9 mouse cellular contexts compared by ENCODE assay signal in the genomic region with DNA sequence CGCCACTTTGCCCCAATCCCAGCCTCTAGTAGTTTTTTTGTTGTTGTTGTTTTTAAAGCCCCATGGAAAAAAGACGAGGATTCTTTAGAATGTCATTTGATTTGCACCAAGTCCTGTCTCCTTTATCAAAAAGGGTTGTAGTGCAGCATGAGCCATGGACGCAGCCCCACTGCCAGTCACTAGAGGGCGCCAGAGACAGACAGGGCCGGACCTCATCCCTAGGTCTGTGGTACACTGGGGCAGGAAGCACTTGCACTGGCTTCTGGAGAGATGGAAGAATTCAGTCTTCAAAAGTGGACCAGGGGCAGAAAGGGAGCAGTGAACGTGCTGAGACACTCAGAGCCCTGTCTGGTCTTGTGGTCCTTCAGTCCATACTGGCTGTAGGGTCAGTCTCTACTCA. TPM values are rescaled to one million over a fixed set of nuclear protein-coding genes. Genes with fewer than 3 reads are reported as not detected.
A peak's percentile ranks its signal among the peaks of the same experiment; 100 is the strongest.
DNase-seq lines count a peak whose midpoint lies in the region; ATAC-seq and TF ChIP-seq lines count a peak whose summit lies in the region.
"Had no signal": no experiment of that assay in that cellular context is flagged by ENCODE, and none has a peak within 500 bp of the region (broad histone marks: within the 10 kb centered on the region; RNA-seq: fewer than 3 reads in every experiment).

No protein-coding gene starts in this region.

- 0 out of 2 replicates have a peak overlapping the region, but pooled peaks have one; percentile 68 for H3K4me2 ChIP-seq in limb, embryonic 12.5 days
- H3K4me2 ChIP-seq in myocyte (ENCODE audit: low read depth) = peak overlapping the region; percentile 68

- no peak overlapping the region for H3ac ChIP-seq in myocyte (ENCODE audit: control insufficient read depth, insufficient read length)

- peaks cover 28% of the 10 kb centered on the region for H3K4me1 ChIP-seq in limb, embryonic 12.5 days (replicated peaks)

- peaks cover 61% of the 10 kb centered on the region for H3K36me3 ChIP-seq in limb, embryonic 12.5 days
- peaks cover 29% of the 10 kb centered on the region for H3K36me3 ChIP-seq in myocyte (ENCODE audit: control insufficient read depth, insufficient read depth)
- peaks cover 14% of the 10 kb centered on the region for H3K36me3 ChIP-seq in splenic B cell, adult 2 months (ENCODE audit: control insufficient read depth, insufficient read depth, low read length, poor library complexity, severe bottlenecking)

- H3K27me3 ChIP-seq in limb, embryonic 12.5 days = no peaks in the 10 kb centered on the region
- no peaks in the 10 kb centered on the region for H3K27me3 ChIP-seq in myocyte (ENCODE audit: control insufficient read depth, insufficient read depth, insufficient read length)
- no peaks in the 10 kb centered on the region for H3K27me3 ChIP-seq in splenic B cell, adult 2 months (ENCODE audit: control insufficient read depth, insufficient read depth, low read length, poor library complexity, severe bottlenecking)
- H3K27me3 ChIP-seq: Patski had no signal

- no peak for ATAC-seq in cerebellum, adult (ENCODE audit: insufficient number of reproducible peaks, low FRiP score, low TSS enrichment)
- no peak for ATAC-seq in limb, embryonic 12.5 days (ENCODE audit: insufficient number of reproducible peaks, insufficient read depth, low FRiP score, low TSS enrichment, low read depth)
- ATAC-seq: Patski had no signal

- H3K79me2 ChIP-seq in myocyte (ENCODE audit: control insufficient read depth, insufficient read depth) = peaks cover 45% of the 10 kb centered on the region

- peak overlapping the region; percentile 93; the same call in 1 of the 2 replicates for H3K4me3 ChIP-seq in limb, embryonic 12.5 days (replicated peaks)
- H3K4me3 ChIP-seq in myocyte = no peak overlapping the region

- no peaks in the 10 kb centered on the region for H3K9me3 ChIP-seq in limb, embryonic 12.5 days

- no peak overlapping the region for H3K27ac ChIP-seq in limb, embryonic 12.5 days

- peak; percentile 78 for DNase-seq in cerebellum, adult 11 months
- peak; percentile 94 to 96 for DNase-seq in cerebellum, postnatal 10 days
- DNase-seq in gastrocnemius, adult 8-10 months (ENCODE audit: low spot score in 2 of 2) = peak; percentile 81 to 82
- DNase-seq in kidney, adult 18-20 months = peak; percentile 91
- DNase-seq in splenic B cell, adult 2 months (ENCODE audit: low read depth, low spot score) = peak; percentile 87

- 46% methylated on average over 6 of the region's 6 CpGs for WGBS in limb, embryonic 12.5 days

- TF ChIP-seq POLR2A in myocyte (IDR thresholded peaks at IDR 0.05; ENCODE audit: insufficient read length, low read depth) = peak; percentile 10

- no peak overlapping the region for H3K9ac ChIP-seq in limb, embryonic 12.5 days (replicated peaks)

TF ChIP-seq in myocyte, 11 proteins besides CTCF, POLR2A, EP300 and RAD21:
- no peak for TF ChIP-seq TCF12 (IDR thresholded peaks at IDR 0.05; ENCODE audit: insufficient read depth, poor library complexity, severe bottlenecking)
- TF ChIP-seq CEBPB (IDR thresholded peaks at IDR 0.05; ENCODE audit: insufficient read depth, poor library complexity, severe bottlenecking) = no peak
- TF ChIP-seq MYOD1 (IDR thresholded peaks at IDR 0.05; ENCODE audit: control insufficient read depth in 1 of 3, insufficient read length in 2 of 3, low read depth in 2 of 3) = no peak
- no peak for TF ChIP-seq E2F4 (IDR thresholded peaks at IDR 0.05; ENCODE audit: insufficient read depth)
- no peak for TF ChIP-seq TCF3 (IDR thresholded peaks at IDR 0.05; ENCODE audit: insufficient read length, low read depth)
- no peak for TF ChIP-seq POLR2AphosphoS2 (IDR thresholded peaks at IDR 0.05; ENCODE audit: insufficient read length, low read depth)
- TF ChIP-seq MAX (IDR thresholded peaks at IDR 0.05; ENCODE audit: low read depth) = no peak
- no peak for TF ChIP-seq SRF (IDR thresholded peaks at IDR 0.05; ENCODE audit: control insufficient read depth, insufficient read length, low read depth)

RNA-seq across cellular contexts. Expression of gene Prmt1, which starts 3.3 kb away (rescaled TPM):
- total RNA-seq in gastrocnemius, adult 8-10 months (2022) = 100 to 1,000 TPM; 144 to 162 (median 152) TPM
- 704 and 706 TPM in 2 replicates for polyA plus RNA-seq in limb, embryonic 12.5 days (2016; fragmentation: Nextera tagmentation; extraction: Ambion mirVana)
- polyA plus RNA-seq in myocyte (2012; fragmentation: generic; extraction: Trizol) = 729 TPM

RNA-seq across cellular contexts. Expression of gene Cpt1c, which starts 8.4 kb away (rescaled TPM):
- total RNA-seq in gastrocnemius, adult 8-10 months (2022) = 1 to 10 TPM in 1 of 4 experiments, under 1 TPM in 3; 0.61 to 1.3 (median 0.71) TPM
- polyA plus RNA-seq in limb, embryonic 12.5 days (2016; fragmentation: Nextera tagmentation; extraction: Ambion mirVana) = 27.8 and 29.9 TPM in 2 replicates
- 2.7 TPM for polyA plus RNA-seq in myocyte (2012; fragmentation: generic; extraction: Trizol)

RNA-seq across cellular contexts. Expression of gene Irf3, which starts 14.4 kb away (rescaled TPM):
- 10 to 100 TPM; 13.5 to 22.2 (median 17.9) TPM for total RNA-seq in gastrocnemius, adult 8-10 months (2022)
- 90.9 and 97.2 TPM in 2 replicates for polyA plus RNA-seq in limb, embryonic 12.5 days (2016; fragmentation: Nextera tagmentation; extraction: Ambion mirVana)
- polyA plus RNA-seq in myocyte (2012; fragmentation: generic; extraction: Trizol) = 45.1 TPM

RNA-seq across cellular contexts. Expression of gene Bcl2l12, which starts 15.4 kb away (rescaled TPM):
- total RNA-seq in gastrocnemius, adult 8-10 months (2022) = 10 to 100 TPM in 1 of 4 experiments, 1 to 10 TPM in 3; 8.2 to 13.0 (median 9.4) TPM
- polyA plus RNA-seq in limb, embryonic 12.5 days (2016; fragmentation: Nextera tagmentation; extraction: Ambion mirVana) = 87.3 and 96.8 TPM in 2 replicates
- polyA plus RNA-seq in myocyte (2012; fragmentation: generic; extraction: Trizol) = 13.3 TPM

RNA-seq across cellular contexts. Expression of gene Scaf1, which starts 33.1 kb away (rescaled TPM):
- total RNA-seq in gastrocnemius, adult 8-10 months (2022) = 10 to 100 TPM; 43.2 to 50.7 (median 48.4) TPM
- 42.1 and 46.9 TPM in 2 replicates for polyA plus RNA-seq in limb, embryonic 12.5 days (2016; fragmentation: Nextera tagmentation; extraction: Ambion mirVana)
- polyA plus RNA-seq in myocyte (2012; fragmentation: generic; extraction: Trizol) = 56.7 TPM
